Mouse (Mus musculus) midbrain, postnatal 0 days (tissue): ENCODE results near the gene Car15. TPM values are rescaled to one million over a fixed set of nuclear protein-coding genes. Genes with fewer than 3 reads are reported as not detected.

Experiments
- ATAC-seq: fragments of 200-750 bp; cut with Nextera tagmentation; 2 replicates; pipeline ENCODE4 v1.8.0; 2017; ENCODE audit warnings: moderate number of reproducible peaks, mild to moderate bottlenecking, moderate TSS enrichment, moderate library complexity; ENCODE audit not compliant: low FRiP score
- DNase-seq: peaks from one replicate; pipeline ENCODE4 v3.0.0-alpha.2; 2015; ENCODE audit warnings: low spot score
- H3K27ac ChIP-seq: fragments of 300-500 bp; sonication (generic); 2 replicates; pipeline ENCODE4 v1.5.1; 2014; ENCODE audit warnings: low read depth, mild to moderate bottlenecking, low read length, mixed read lengths
- H3K27me3 ChIP-seq: fragments of 300-500 bp; sonication (generic); 2 replicates; pipeline ENCODE4 v1.6.1; 2014; ENCODE audit warnings: low read length, control low read depth, mixed read lengths; ENCODE audit not compliant: insufficient read depth
- H3K36me3 ChIP-seq: fragments of 300-500 bp; sonication (generic); 2 replicates; pipeline ENCODE4 v1.6.1; 2014; ENCODE audit warnings: low read length, control low read depth, mixed read lengths; ENCODE audit not compliant: insufficient read depth
- H3K4me1 ChIP-seq: fragments of 300-500 bp; sonication (generic); 2 replicates; pipeline ENCODE4 v1.6.1; 2014; ENCODE audit warnings: mild to moderate bottlenecking, control low read depth, antibody characterized with exemption, low read length, mixed read lengths; ENCODE audit not compliant: insufficient read depth
- H3K4me2 ChIP-seq: fragments of 300-500 bp; sonication (generic); 2 replicates; pipeline ENCODE4 v1.6.1; 2014; ENCODE audit warnings: low read depth, mild to moderate bottlenecking, low read length, mixed read lengths; ENCODE audit not compliant: poor library complexity, severe bottlenecking
- H3K4me3 ChIP-seq: fragments of 300-500 bp; sonication (generic); 2 replicates; pipeline ENCODE4 v1.5.1; 2014; ENCODE audit warnings: low read depth, mild to moderate bottlenecking, low read length, moderate library complexity
- H3K9ac ChIP-seq: fragments of 300-500 bp; sonication (generic); replicated peaks from 2 replicates; pipeline ENCODE4 v1.6.1; 2014; ENCODE audit warnings: mild to moderate bottlenecking, low read length, moderate library complexity, mixed read lengths; ENCODE audit not compliant: poor library complexity, severe bottlenecking
- H3K9me3 ChIP-seq: fragments of 300-500 bp; sonication (generic); 2 replicates; pipeline ENCODE4 v1.6.1; 2016; ENCODE audit warnings: low read length, control low read depth
- CTCF ChIP-seq: IDR thresholded peaks from 2 replicates; pipeline ENCODE4 v1.5.1; 2016; ENCODE audit warnings: antibody characterized with exemption, mild to moderate bottlenecking
- WGBS: fragments of 180-500 bp; shearing (Covaris S2); extraction: QIAGEN DNeasy Blood & Tissue Kit; methylation state at CpG from one replicate; pipeline ENCODE4 v1.1.7; 2014; 5-methylcytosine and 5-hydroxymethylcytosine counted together
- polyA plus RNA-seq: library from polyadenylated mRNA; unstranded; fragments of >200 nt; fragmentation: Nextera tagmentation; extraction: Ambion mirVana; gene quantifications from 2 replicates; pipeline ENCODE4 v1.2.1, GENCODE M21; 2015
- total RNA-seq: library from RNA; depleted of rRNA; stranded (reverse); fragments of >200 nt; gene quantifications from 2 replicates; pipeline ENCODE4 v1.2.3, GENCODE M21; 2014

The Car15 gene
- total and polyA plus RNA-seq, 2 experiments from 2014 or later, result 1.7 to 12.8 TPM

DNA sequence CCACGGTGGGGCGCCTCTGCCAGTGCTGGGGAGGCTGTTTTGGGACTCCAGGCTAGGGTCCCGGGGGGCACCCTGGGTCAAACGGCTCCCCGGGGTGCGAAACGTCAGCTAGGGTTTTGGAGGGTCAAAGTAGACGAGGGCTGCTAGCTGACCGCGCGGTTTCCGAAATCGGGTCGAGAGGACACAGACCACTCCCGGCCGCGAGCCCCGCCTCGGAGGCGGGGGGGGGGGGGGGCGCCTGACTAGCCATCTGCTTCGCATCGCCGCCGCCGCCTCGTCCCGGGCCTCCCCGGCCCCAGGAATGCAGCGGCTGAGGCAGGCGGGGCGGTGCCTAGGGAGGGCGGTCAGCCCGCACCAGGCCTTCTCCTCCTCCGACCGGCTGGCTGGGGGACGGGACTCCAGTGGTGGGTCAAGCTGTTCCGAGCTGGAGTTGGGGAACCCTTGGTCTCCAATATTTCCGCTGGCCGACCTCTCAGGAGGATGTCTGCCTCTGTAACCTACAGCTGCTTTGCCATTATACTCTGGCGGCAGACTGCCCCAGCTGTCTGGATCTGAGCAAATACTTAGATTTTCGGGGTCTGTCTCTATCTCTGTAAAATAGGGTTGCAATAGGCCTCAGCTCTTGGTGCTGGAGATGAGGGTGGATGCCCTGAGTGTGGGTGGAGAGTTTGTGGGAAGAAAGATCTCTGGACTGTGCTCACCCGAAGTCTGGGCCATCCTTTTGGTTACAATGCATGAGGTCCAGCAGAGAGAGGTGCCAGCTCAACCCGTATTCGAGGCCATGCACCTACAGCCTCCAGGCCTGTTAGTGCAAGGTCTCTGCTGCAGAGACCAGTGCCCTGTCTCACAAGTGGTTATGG, 39.6 kb downstream of the Car15 start:
- 9% methylated on average over 25 of the region's 45 CpGs for WGBS
- Histone ChIP-seq H3K4me3 (peak overlapping the region; percentile 22; the same call in 1 of the 2 replicates), H3K9ac (no peak overlapping the region), H3K36me3 (no peaks in the 10 kb centered on the region), H3K4me1 (peaks cover 15% of the 10 kb centered on the region), H3K27ac (no peak overlapping the region), H3K9me3 (no peaks in the 10 kb centered on the region), H3K27me3 (peaks cover 71% of the 10 kb centered on the region), H3K4me2 (peak overlapping the region; percentile 97)
- no peak for TF ChIP-seq CTCF
- no peak for ATAC-seq
- no peak for DNase-seq

DNA sequence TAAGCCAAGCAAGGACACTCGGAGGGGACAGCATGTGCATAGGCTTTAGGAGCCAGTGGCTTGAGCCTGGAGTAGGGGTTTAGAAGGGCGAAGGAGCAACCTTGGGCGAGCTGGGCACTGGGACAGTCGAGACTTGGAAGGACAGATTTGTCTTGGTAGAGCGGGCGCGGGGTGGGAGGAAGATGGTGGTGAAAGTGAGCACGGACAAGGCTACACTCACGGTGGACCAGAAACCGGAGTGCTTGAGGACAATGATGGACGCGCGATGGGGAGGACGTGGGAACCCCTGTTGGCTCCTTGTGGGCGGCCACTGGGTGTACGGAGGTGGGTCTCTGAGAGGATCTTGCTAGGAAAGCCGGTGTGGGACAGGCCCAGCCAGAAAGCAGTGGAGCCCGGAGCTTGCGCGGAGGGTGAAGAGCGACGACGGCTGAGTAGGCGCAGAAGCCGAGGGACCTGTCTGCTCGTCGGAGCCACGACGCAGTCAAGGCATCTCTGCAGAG, 40.3 kb downstream of the Car15 start:
- ATAC-seq (no peak), DNase-seq (no peak)
- Histone ChIP-seq H3K27ac (no peak overlapping the region), H3K9ac (0 out of 2 replicates have a peak overlapping the region, but pooled peaks have one; percentile 52), H3K4me2 (peak overlapping the region; percentile 97), H3K4me3 (peak overlapping the region; percentile 50; the same call in 1 of the 2 replicates), H3K4me1 (peaks cover 9% of the 10 kb centered on the region), H3K36me3 (peaks cover 3% of the 10 kb centered on the region; the same call in 1 of the 2 replicates), H3K9me3 (no peaks in the 10 kb centered on the region), H3K27me3 (peaks cover 64% of the 10 kb centered on the region)
- 2% methylated on average over 29 of the region's 29 CpGs for WGBS
- no peak for TF ChIP-seq CTCF

- Histone ChIP-seq H3K4me2 (peak within 1 kb of the TSS; percentile 97), H3K4me3 (peak within 1 kb of the TSS; percentile 50), H3K36me3 (peaks cover 4% of the 10 kb centered on the region; the same call in 1 of the 2 replicates), H3K9ac (peak within 1 kb of the TSS; percentile 52), H3K4me1 (peaks cover 3% of the 10 kb centered on the region; the same call in 1 of the 2 replicates), H3K27ac (no peak within 1 kb of the TSS), H3K27me3 (peaks cover 58% of the 10 kb centered on the region), H3K9me3 (no peaks in the 10 kb centered on the region)
- 1% methylated on average over 67 of the region's 81 CpGs for WGBS
- DNase-seq, result no peak
- TF ChIP-seq CTCF, result no peak
- ATAC-seq, result peak; percentile 27; the same call in 1 of the 2 replicates
Observed at GRCm38 (mm10) chr16:17796971-17797811, 41.0 kb downstream of the Car15 start, which contains the start of gene Scarf2. Gene Scarf2, plus strand, starts transcription at chr16:17797282.

DNA sequence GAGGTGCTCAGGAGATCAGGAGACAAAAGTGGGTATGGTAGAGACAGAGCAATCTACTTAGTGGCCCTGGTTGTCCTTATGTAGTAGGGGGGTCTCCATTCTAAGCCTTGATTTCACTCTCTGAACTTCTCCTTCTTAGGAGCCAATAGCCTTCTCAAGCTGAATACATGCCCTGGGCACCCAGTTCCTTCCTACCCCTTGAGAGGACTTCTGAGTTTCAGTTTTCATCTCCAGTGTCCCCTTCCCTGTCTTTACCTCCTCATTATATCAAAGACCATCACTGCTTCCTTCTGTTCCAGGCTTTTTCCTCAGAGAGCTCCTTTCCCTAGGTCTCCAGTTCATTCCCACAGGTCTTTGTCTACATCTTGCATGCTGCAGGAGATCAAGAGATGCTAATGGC, 41.6 kb downstream of the Car15 start:
- Histone ChIP-seq H3K9me3 (no peaks in the 10 kb centered on the region), H3K27me3 (peaks cover 51% of the 10 kb centered on the region), H3K4me2 (peak overlapping the region; percentile 97), H3K4me3 (peak overlapping the region; percentile 50; the same call in 1 of the 2 replicates), H3K27ac (no peak overlapping the region), H3K4me1 (peaks cover 3% of the 10 kb centered on the region; the same call in 1 of the 2 replicates), H3K9ac (no peak overlapping the region), H3K36me3 (peaks cover 4% of the 10 kb centered on the region; the same call in 1 of the 2 replicates)
- no peak for TF ChIP-seq CTCF
- DNase-seq, result no peak
- no peak for ATAC-seq

DNA sequence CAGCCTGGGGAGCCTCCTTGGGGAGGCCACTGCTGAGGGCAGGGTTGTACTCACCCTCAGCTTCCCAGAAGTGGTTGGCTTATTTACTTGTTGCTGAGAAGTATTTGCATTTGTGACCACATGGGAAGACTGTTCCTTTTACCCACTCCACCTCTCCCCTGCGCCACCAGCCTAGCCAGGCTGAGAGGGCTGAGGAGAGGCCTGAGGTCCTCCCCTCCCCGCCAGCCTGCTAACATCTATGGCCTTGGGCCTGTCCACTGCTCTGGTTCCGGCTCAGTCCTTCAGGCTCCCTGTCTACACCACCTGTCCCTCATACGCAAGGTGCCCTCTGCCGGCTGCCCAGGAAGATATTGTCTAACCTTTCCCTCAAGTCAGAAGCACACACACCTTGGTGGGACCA, 42.5 kb downstream of the Car15 start:
- peaks cover 3% of the 10 kb centered on the region; the same call in 1 of the 2 replicates for H3K4me1 ChIP-seq
- H3K27ac ChIP-seq, result no peak overlapping the region
- DNase-seq (no peak), ATAC-seq (no peak)
- no peak overlapping the region for H3K4me2 ChIP-seq
- H3K4me3 ChIP-seq, result no peak overlapping the region
- no peak overlapping the region for H3K9ac ChIP-seq
- no peak; the same call in 1 of the 2 replicates for TF ChIP-seq CTCF
- WGBS, result 64% methylated on average over 5 of the region's 5 CpGs
- H3K9me3 ChIP-seq, result no peaks in the 10 kb centered on the region
- H3K36me3 ChIP-seq, result peaks cover 4% of the 10 kb centered on the region; the same call in 1 of the 2 replicates
- H3K27me3 ChIP-seq, result peaks cover 42% of the 10 kb centered on the region
